Mouse (Mus musculus) intestine, embryonic 16.5 days (tissue): Measurements from ENCODE around the gene Vmn2r19. TPM values are rescaled to one million over a fixed set of nuclear protein-coding genes. Genes with fewer than 3 reads are reported as not detected.

Experiments
- polyA plus RNA-seq: library from polyadenylated mRNA; unstranded; fragments of >200 nt; fragmentation: Nextera tagmentation; extraction: Ambion mirVana; gene quantifications from 2 replicates; pipeline ENCODE4 v1.2.1, GENCODE M21; 2015

Vmn2r19 gene
- polyA plus RNA-seq, 1 experiment from 2014 or later = not detected

Other genes starting within 250 kb of the Vmn2r19 start
- gene Clec4a2, start 201.9 kb upstream of the Vmn2r19 start, polyA plus RNA-seq = 5.8 and 6.3 TPM in 2 replicates
- gene Clec4b2, start 135.4 kb upstream of the Vmn2r19 start, polyA plus RNA-seq = not detected in 2 replicates
- 3.4 and 5.1 TPM in 2 replicates for gene Clec4n, start 78.5 kb upstream of the Vmn2r19 start, polyA plus RNA-seq
- gene Clec4d, start 46.2 kb upstream of the Vmn2r19 start, polyA plus RNA-seq = 0.17 and 0.20 TPM in 2 replicates
- 0.13 TPM in 1 of 2 replicates, not detected in the other for gene Clec4e, start 18.5 kb upstream of the Vmn2r19 start, polyA plus RNA-seq
- gene Vmn2r20, start 109.8 kb downstream of the Vmn2r19 start, polyA plus RNA-seq = not detected in 2 replicates
- gene Vmn2r21, start 225.1 kb downstream of the Vmn2r19 start, polyA plus RNA-seq = not detected in 2 replicates